Mouse (Mus musculus) heart, embryonic 14.5 days (tissue): ENCODE measurements around the gene Ttc28. TPM values are rescaled to one million over a fixed set of nuclear protein-coding genes. Genes with fewer than 3 reads are reported as not detected.

ENCODE experiments used
- ATAC-seq: fragments of 200-750 bp; cut with Nextera tagmentation; 2 replicates; pipeline ENCODE4 v1.8.0; 2017; ENCODE audit warnings: low read depth, moderate TSS enrichment; ENCODE audit not compliant: insufficient number of reproducible peaks, insufficient read depth, low FRiP score
- H3K27ac ChIP-seq, 2 experiments: fragments of 200-500 bp in 1 of 2; fragments of 300-500 bp in 1 of 2; sonication (generic) in 1 of 2; replicated peaks in 1 of 2; 2 replicates each; pipeline ENCODE4 v1.5.1; 2012 to 2014; ENCODE audit warnings: low read depth in 2 of 2, low read length in 2 of 2, control low read depth in 1 of 2, mild to moderate bottlenecking in 1 of 2, mixed read lengths in 1 of 2; ENCODE audit not compliant: control insufficient read depth in 1 of 2, insufficient read depth in 1 of 2
- H3K27me3 ChIP-seq: fragments of 300-500 bp; sonication (generic); 2 replicates; pipeline ENCODE4 v1.6.1; 2014; ENCODE audit warnings: mild to moderate bottlenecking, low read length, control low read depth; ENCODE audit not compliant: control insufficient read depth, insufficient read depth
- H3K36me3 ChIP-seq: fragments of 300-500 bp; sonication (generic); 2 replicates; pipeline ENCODE4 v1.6.1; 2014; ENCODE audit warnings: mild to moderate bottlenecking, control low read depth, low read length, mixed read lengths; ENCODE audit not compliant: control insufficient read depth, insufficient read depth
- H3K4me1 ChIP-seq, 2 experiments: fragments of 200-500 bp in 1 of 2; fragments of 300-500 bp in 1 of 2; sonication (generic) in 1 of 2; 2 replicates each; pipeline ENCODE4 v1.6.1; 2012 to 2014; ENCODE audit warnings: low read length in 2 of 2, control low read depth in 1 of 2, mixed read lengths in 1 of 2; ENCODE audit not compliant: control insufficient read depth in 2 of 2, insufficient read depth in 2 of 2
- H3K4me2 ChIP-seq: fragments of 300-500 bp; sonication (generic); 2 replicates; pipeline ENCODE4 v1.6.1; 2014; ENCODE audit warnings: mild to moderate bottlenecking, low read length
- H3K4me3 ChIP-seq, 2 experiments: fragments of 200-500 bp in 1 of 2; fragments of 300-500 bp in 1 of 2; sonication (generic) in 1 of 2; 2 replicates each; pipeline ENCODE4 v1.5.1; 2012 to 2014; ENCODE audit warnings: low read length in 2 of 2, mild to moderate bottlenecking in 2 of 2, control low read depth in 1 of 2, low read depth in 1 of 2, moderate library complexity in 1 of 2; ENCODE audit not compliant: control insufficient read depth in 1 of 2, insufficient read depth in 1 of 2
- H3K9ac ChIP-seq: fragments of 300-500 bp; sonication (generic); 2 replicates; pipeline ENCODE4 v1.6.1; 2014; ENCODE audit warnings: mild to moderate bottlenecking, low read length
- H3K9me3 ChIP-seq: fragments of 300-500 bp; sonication (generic); 2 replicates; pipeline ENCODE4 v1.6.1; 2016; ENCODE audit warnings: low read length, control low read depth; ENCODE audit not compliant: control insufficient read depth
- WGBS: fragments of 180-500 bp; shearing (Covaris S2); extraction: QIAGEN DNeasy Blood & Tissue Kit; methylation state at CpG from one replicate; pipeline ENCODE4 v1.1.7; 2014; 5-methylcytosine and 5-hydroxymethylcytosine counted together
- polyA plus RNA-seq: library from polyadenylated mRNA; unstranded; fragments of >200 nt; fragmentation: Nextera tagmentation; extraction: Ambion mirVana; gene quantifications from 2 replicates; pipeline ENCODE4 v1.2.1, GENCODE M21; 2014

Gene Ttc28
- polyA plus RNA-seq, 1 experiment from 2014 or later = 9.0 TPM

DNA sequence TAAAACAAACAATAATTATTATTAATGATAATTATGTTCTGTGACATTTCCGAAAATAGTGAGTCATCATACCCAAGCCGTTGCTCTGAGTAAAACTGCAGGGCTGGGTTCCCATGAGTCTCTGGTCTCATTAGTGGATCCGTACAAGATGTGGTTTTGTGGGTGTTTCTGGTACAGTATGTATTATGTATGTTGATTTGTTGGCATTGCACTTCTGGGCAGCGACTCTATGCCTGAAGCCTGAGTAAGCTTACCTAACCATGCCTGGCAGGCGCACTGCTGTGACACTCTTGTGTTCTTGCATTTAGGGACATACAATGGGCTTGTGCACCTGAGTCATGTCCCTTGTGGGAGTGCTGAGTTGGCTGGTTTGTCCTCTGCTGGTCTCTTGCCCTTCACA lies 190.3 kb downstream of the Ttc28 start:
- H3K27ac ChIP-seq = no peak overlapping the region
- ATAC-seq = no peak
- H3K4me2 ChIP-seq = no peak overlapping the region
- H3K9me3 ChIP-seq = no peaks in the 10 kb centered on the region
- WGBS = 86% methylated on average over 5 of the region's 5 CpGs
- H3K4me1 ChIP-seq = peaks cover 3 to 10% of the 10 kb centered on the region in 2 experiments; a peak in 3 of 4 replicates
- H3K4me3 ChIP-seq = no peak overlapping the region
- peaks cover 4% of the 10 kb centered on the region for H3K27me3 ChIP-seq
- H3K36me3 ChIP-seq = no peaks in the 10 kb centered on the region
- no peak overlapping the region for H3K9ac ChIP-seq

DNA sequence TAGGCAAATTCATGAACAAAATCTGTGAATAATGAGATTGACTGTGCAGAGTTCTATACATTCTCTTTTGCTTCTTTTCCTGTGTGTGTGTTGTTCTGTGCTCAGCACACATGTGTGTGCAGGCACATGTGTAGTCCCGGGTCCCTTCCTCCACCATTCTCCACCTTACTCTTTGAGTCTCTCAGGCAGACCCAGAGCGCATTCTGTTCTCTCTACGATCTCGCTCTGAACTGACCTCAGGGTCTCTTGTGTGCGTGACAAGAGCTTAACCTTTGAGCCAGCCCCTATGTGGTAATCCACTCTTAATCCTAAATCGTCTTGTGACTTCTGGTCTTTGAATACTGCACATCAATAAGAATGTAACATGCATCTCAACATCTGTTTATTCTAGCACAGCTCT lies 190.8 kb downstream of the Ttc28 start:
- H3K4me1 ChIP-seq = peaks cover 3 to 10% of the 10 kb centered on the region in 2 experiments; a peak in 3 of 4 replicates
- no peak for ATAC-seq
- no peak overlapping the region for H3K4me2 ChIP-seq
- H3K27me3 ChIP-seq = peaks cover 4% of the 10 kb centered on the region
- H3K36me3 ChIP-seq = no peaks in the 10 kb centered on the region
- H3K9ac ChIP-seq = no peak overlapping the region
- WGBS = 85% methylated on average over 6 of the region's 6 CpGs
- no peak overlapping the region for H3K27ac ChIP-seq
- H3K9me3 ChIP-seq = no peaks in the 10 kb centered on the region
- no peak overlapping the region for H3K4me3 ChIP-seq

DNA sequence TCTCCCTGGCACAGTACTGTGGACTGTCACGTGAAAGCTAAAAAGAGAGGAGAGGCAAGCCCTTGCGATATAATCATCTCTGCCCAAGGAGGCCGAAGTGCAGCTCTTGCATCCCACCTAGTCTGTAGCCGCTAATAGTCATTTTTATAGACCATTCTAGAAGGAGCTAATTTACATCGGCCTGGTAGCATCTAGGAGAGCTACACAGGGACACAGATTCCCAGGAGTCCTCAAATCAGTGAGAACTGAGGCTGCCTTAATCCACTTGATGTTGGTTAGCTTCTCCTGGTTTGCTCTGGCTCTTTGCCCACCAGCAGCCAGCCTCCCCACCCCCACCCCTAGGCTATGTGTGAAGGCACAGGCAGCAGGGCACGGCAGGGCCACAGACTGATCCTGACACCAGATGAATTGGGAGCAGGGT lies 193.7 kb downstream of the Ttc28 start:
- no peaks in the 10 kb centered on the region for H3K9me3 ChIP-seq
- H3K36me3 ChIP-seq = no peaks in the 10 kb centered on the region
- H3K4me3 ChIP-seq = no peak overlapping the region
- WGBS = 43% methylated on average over 6 of the region's 6 CpGs
- H3K4me2 ChIP-seq = peak overlapping the region; percentile 12; the same call in 1 of the 2 replicates
- no peak overlapping the region for H3K27ac ChIP-seq
- peak; percentile 50; the same call in 1 of the 2 replicates for ATAC-seq
- H3K4me1 ChIP-seq = peaks cover 3 to 10% of the 10 kb centered on the region in 2 experiments; a peak in 3 of 4 replicates
- H3K27me3 ChIP-seq = no peaks in the 10 kb centered on the region; the same call in none of the 2 replicates
- H3K9ac ChIP-seq = no peak overlapping the region

DNA sequence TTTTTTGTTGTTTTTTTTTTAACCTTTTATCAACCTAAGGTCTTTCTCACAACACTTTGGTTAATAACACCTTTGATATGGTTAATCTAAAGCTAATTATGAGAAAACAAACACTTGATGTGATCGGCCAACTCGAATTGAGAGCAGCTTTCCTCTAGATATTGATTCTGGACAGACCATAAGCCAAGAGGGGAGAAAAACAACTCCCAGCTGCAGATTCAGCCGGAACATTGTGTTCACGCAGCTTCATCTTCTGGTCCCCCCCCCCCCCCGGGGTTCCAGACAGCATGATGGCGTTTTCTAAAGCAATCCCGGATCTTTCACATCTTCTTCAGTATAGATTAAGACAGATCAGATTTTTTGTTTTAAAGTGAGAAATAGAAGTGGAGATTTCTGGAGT lies 194.4 kb downstream of the Ttc28 start:
- Histone ChIP-seq H3K9me3 (no peaks in the 10 kb centered on the region), H3K27me3 (no peaks in the 10 kb centered on the region; the same call in none of the 2 replicates), H3K4me3 (no peak overlapping the region), H3K4me2 (no peak overlapping the region), H3K4me1 (peaks cover 3 to 10% of the 10 kb centered on the region in 2 experiments; a peak in 3 of 4 replicates), H3K9ac (no peak overlapping the region), H3K36me3 (no peaks in the 10 kb centered on the region), H3K27ac (no peak overlapping the region)
- ATAC-seq = no peak
- 53% methylated on average over 7 of the region's 7 CpGs for WGBS

DNA sequence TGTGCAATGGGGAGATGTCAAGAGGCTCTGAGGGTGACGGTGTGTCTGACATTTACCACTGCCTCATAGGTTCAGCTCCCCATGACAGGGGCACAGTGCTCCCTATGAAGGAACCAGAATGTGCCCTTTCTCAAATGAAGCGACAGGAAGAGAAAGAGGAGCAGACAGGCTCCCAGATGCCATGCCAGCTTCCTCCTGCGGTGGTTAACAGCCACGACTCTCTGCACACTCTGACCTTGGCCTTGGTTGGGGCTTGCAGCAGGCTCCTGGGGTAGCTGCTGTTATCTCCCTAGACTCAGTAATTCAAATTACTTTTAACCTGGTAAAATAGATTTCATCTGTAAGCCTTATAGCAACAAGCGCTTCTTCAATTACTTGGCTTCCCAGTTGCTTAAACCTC lies 196.2 kb downstream of the Ttc28 start:
- no peak overlapping the region for H3K9ac ChIP-seq
- H3K36me3 ChIP-seq = no peaks in the 10 kb centered on the region
- H3K27ac ChIP-seq = no peak overlapping the region
- no peak for ATAC-seq
- H3K4me2 ChIP-seq = no peak overlapping the region
- no peaks in the 10 kb centered on the region for H3K9me3 ChIP-seq
- WGBS = 50% methylated on average over 5 of the region's 5 CpGs
- H3K27me3 ChIP-seq = no peaks in the 10 kb centered on the region; the same call in 1 of the 2 replicates
- peaks cover 3 to 10% of the 10 kb centered on the region in 2 experiments; a peak in 3 of 4 replicates for H3K4me1 ChIP-seq
- no peak overlapping the region for H3K4me3 ChIP-seq

DNA sequence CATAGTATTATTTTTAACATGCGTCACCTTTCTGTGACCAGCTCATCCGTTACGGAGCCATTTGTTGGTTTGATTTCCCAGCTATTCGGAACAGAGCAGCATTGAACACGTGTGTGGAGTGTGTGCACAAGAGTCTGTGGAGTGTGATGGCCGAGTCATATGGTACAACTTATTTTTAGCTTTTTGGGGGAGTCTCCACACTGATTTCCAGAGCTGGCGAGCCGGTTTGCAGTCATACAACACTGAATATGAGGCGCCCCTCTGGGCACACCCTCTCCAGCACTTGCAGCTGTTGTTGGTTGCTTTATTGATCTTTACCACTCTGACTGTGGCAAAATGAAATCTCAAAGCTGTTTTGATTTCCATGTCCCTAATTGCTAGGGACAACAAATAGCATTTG lies 197.7 kb downstream of the Ttc28 start:
- Histone ChIP-seq H3K9ac (no peak overlapping the region), H3K27me3 (no peaks in the 10 kb centered on the region; the same call in 1 of the 2 replicates), H3K4me1 (peaks cover 3 to 10% of the 10 kb centered on the region in 2 experiments; a peak in 3 of 4 replicates), H3K9me3 (no peaks in the 10 kb centered on the region), H3K4me3 (no peak overlapping the region), H3K4me2 (no peak overlapping the region), H3K36me3 (no peaks in the 10 kb centered on the region), H3K27ac (no peak overlapping the region)
- ATAC-seq = no peak
- WGBS = 74% methylated on average over 9 of the region's 9 CpGs

DNA sequence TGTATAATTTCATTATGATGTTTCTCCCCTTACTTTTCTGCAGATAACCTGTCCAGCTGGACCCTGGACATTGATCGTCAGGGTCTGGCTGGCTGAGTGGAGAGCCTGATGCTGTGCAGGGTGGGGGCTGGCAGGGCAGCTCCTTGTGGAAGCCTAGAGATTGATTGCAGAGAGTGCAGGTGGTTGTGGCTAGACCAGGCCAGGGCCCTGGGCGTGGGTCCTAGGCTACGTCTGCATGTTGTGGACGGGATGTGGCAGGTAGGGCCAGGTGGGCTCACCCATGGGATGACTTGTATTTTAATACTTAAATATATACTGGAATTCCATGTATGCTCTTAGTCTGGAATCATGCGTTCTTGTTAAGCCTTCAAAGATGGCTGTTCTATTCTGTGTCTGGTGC lies 201.0 kb downstream of the Ttc28 start:
- no peaks in the 10 kb centered on the region for H3K9me3 ChIP-seq
- H3K4me1 ChIP-seq = no peaks in the 10 kb centered on the region; a peak in 1 of 4 replicates
- no peak for ATAC-seq
- no peaks in the 10 kb centered on the region for H3K27me3 ChIP-seq
- no peak overlapping the region for H3K27ac ChIP-seq
- H3K4me2 ChIP-seq = no peak overlapping the region
- no peak overlapping the region for H3K4me3 ChIP-seq
- H3K36me3 ChIP-seq = 0 out of 2 replicates have a peak, but pooled peaks cover 2% of the 10 kb centered on the region
- no peak overlapping the region for H3K9ac ChIP-seq
- WGBS = 86% methylated on average over 5 of the region's 5 CpGs

DNA sequence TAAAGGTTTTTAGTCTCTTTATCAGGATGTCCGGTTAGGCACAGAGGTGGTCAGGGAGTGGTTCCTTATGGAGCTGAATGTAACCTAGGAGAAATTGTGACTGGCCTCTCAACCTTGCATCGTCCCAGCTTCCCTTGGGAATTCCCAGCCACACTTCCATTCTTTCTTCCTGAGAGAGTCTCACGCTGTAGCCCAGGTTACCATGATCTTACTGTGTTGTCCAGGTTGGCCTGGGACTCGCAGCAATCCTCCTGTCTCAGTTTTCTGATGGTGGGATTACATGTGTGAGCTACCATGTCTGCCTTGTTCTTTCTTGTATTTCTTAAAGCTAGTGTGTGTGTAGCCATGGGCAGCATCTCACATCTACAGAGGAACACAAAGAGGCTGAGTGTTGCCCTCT lies 206.2 kb downstream of the Ttc28 start:
- WGBS = 87% methylated on average over 4 of the region's 4 CpGs
- Histone ChIP-seq H3K27ac (no peak overlapping the region), H3K4me1 (no peaks in the 10 kb centered on the region), H3K36me3 (0 out of 2 replicates have a peak, but pooled peaks cover 4% of the 10 kb centered on the region), H3K4me2 (no peak overlapping the region), H3K27me3 (no peaks in the 10 kb centered on the region), H3K9me3 (no peaks in the 10 kb centered on the region), H3K4me3 (no peak overlapping the region), H3K9ac (no peak overlapping the region)
- ATAC-seq = no peak
